Mouse (Mus musculus): Measurements from ENCODE around the gene Gm4513.
"Not testable (repeated sequence)": the region's sequence is repeated elsewhere in the genome, so short reads cannot be mapped to it uniquely, and the experiment has no call there.

Gm4513 gene

GRCm38 (mm10) chr7:20598921-20599320 lies at the start of gene Gm4513:
TSS of gene Gm4513 (minus strand) at chr7:20599021.
- not testable (repeated sequence) for TF ChIP-seq GATA4 (IDR thresholded peaks at IDR 0.05; ENCODE audit: insufficient replicate concordance, low read length)

GRCm38 (mm10) chr7:20576141-20576540 lies 22.7 kb downstream of the Gm4513 start, which contains the start of gene Gm4141:
TSS of gene Gm4141 (minus strand) at chr7:20576241.
- not testable (repeated sequence) for TF ChIP-seq GATA4 (IDR thresholded peaks at IDR 0.05; ENCODE audit: insufficient replicate concordance, low read length)

- TF ChIP-seq GATA4 (IDR thresholded peaks at IDR 0.05; ENCODE audit: insufficient replicate concordance, low read length) = not testable (repeated sequence)
These were observed 53.2 kb downstream of the Gm4513 start, which contains the start of gene Gm5726 for GRCm38 (mm10) chr7:20545657-20546056. TSS of gene Gm5726 (minus strand) at chr7:20545757.

All from liver, adult (tissue).